Mouse (Mus musculus): Measurements from ENCODE around the gene Nrp1.

The Nrp1 gene

DNA sequence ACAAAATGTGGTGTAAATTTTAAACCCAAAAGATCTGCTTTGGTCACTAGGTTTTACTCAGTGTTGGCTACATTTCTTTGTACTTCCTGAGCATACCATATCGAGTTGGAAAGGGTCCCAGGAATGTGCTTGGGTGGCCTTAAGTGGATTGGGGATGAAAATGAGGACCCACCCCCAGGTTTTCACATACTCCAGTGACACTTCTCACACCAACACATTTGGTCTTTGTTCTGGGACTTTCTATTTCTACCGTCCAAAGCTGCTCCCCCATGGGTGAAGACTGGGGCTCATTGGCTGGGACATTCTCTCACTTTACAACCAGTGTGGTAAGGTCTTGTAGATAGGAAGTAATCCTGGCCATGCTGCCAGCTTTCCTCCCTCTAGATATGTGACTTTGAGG, 111.7 kb downstream of the Nrp1 start:
- DNase-seq: no peak

DNA sequence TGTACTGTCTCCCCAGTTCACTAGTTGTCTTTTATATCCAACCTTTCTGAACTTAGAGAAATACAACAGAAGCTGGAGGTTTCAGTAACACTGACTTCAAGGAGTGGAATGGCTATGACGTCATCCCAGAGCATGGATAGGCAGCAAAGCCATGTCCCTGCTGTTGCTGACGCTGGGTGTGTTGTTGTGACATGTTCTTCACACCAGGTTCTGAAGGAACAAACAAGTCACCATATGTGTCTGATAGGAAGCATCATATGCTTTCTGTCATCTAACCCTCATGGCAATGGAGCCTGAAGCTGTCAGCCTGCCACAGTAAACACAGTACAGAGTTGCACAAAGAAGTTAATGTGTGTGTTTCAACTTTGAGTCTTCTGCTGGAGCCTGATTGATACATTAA, 112.8 kb downstream of the Nrp1 start:
- DNase-seq: no peak

DNA sequence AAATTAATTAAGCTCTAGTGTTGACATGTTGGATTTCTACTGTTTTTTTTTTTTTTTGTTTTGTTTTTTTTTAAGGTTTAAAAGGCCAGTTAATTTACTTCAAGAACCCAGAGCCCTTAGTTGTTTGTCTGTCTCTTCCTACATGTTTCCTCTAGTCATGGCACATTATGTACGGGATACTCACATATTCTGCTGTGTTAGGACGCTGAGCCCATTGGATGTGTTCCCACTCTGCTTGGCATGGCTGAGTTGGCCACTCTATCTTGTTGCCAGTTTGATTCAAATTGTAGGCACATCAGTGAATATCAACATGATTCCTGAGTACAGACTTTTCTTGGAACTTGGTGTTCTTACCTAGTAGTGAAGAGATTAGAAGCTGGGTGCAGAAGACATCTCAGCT, 114.5 kb downstream of the Nrp1 start:
- no peak for DNase-seq

DNA sequence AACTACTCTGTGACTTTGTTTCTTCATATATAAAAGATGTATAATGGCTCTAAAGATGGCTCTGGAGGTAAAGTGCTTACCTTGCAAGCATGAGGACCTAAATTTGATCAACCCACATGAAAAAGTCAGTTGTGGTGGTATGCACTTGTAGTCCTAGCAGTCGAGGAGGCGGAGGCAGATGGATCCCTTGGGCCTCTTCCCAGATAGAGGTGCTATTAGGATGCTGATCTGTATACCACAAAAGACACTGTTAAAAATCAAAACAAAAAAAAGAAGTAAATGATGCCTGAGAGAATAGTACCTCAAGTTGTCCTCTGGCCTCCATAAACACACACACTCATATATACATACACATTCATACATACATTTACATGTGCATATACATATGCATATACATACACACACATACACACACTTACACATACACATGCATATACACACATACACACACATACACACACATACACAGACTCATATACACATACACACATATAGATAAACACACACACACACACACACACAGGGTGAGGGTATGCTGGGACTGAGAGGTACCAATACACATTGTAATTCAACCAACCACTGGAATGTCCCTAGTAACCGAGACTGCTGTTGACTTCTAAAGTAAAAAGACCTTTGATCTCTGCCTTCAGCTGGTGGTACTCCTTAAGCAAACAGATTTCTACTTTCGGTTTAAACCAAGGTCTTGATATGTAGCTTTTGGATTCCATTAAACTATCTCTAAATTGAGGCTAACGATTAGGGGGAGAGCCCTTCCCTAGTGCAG, 115.2 kb downstream of the Nrp1 start:
- no peak for DNase-seq

DNA sequence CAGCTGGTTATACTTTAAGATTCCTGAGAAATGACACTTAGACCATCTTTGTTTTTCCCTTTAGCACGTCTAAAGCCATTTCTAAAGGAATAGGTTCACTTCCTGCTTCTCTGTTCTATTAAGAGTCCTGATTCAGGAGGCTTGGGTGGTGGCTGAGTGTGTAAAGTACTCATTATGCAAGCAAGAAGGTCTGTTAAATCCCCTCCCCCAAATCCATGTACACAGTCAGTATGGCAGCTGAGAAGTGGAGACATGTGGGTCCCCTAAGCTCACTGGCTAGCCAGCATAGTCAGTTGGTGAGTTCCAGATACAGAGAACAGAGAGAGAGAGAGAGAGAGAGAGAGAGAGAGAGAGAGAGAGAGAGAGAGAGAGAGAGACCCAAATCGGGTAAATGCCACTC, 116.2 kb downstream of the Nrp1 start:
- no peak for DNase-seq

DNA sequence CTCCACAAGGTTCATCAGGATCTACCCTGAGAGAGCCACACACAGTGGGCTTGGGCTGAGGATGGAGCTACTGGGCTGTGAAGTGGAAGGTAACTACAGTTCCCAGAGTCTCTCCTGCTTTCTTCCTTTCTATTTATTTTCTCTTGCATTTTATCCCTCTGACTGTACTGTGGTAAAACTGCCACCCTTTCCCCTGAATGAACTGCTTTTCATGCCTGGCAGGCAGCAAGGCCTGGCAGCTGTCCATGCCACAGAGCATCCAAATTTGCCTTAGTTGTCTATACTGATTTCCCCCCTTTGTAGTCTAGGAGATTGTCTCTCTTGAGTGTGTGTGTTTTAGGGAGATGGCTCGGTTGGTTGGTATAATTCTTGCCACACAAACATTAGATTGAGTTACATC, 117.8 kb downstream of the Nrp1 start:
- no peak for DNase-seq

DNA sequence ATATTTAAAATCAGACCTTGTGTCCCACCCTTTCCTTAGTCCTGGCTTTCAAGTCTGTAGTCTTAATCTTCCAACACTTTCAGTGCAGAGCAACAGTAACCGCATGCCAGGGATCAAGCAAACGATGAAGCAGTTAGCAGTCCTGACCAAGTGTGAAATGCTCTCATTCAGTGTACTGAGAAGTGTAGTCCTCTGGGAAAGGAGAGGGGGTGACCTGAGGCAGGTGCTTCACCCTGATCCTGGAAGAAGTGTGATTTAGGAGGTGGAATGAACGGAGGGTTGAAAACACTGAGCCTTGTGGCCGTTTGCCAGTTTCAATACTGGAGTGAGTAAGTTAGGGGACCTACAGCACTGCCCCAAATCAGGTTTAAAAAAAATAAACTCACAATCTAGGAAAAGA, 119.6 kb downstream of the Nrp1 start:
- DNase-seq: no peak

DNA sequence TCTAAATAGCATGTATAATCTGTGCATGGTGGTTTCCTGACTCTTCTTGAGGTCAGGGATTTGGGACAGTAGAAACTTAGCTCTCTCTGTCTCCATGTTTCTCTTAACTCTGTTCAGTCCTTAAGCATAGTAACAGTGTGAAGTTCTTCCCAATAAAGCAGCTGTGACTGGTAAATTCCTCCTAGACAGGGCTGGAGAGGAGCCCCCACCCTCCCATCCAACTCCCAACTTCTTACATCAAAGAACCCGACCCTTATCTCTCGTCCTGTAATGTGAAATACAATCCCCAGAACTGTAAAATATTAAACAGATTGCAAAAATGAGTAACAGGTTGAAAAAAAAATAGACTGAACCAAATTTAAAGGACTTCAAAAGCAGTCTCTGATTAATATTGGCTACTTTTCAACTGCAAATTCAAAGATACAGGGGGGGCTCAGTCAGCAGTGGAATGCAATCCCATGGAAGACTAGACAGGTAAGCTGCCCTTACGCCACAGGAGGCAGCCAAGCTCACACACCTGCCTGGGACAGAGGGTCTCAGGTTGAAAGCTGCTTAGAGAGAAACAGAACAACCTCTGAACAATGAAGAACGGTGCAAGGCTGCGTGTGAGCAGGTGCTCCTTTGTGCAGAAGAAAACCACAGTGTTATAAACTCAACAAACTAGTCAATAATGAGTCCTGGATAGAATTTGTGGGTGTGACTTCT, 121.1 kb downstream of the Nrp1 start:
- no peak for DNase-seq

DNA sequence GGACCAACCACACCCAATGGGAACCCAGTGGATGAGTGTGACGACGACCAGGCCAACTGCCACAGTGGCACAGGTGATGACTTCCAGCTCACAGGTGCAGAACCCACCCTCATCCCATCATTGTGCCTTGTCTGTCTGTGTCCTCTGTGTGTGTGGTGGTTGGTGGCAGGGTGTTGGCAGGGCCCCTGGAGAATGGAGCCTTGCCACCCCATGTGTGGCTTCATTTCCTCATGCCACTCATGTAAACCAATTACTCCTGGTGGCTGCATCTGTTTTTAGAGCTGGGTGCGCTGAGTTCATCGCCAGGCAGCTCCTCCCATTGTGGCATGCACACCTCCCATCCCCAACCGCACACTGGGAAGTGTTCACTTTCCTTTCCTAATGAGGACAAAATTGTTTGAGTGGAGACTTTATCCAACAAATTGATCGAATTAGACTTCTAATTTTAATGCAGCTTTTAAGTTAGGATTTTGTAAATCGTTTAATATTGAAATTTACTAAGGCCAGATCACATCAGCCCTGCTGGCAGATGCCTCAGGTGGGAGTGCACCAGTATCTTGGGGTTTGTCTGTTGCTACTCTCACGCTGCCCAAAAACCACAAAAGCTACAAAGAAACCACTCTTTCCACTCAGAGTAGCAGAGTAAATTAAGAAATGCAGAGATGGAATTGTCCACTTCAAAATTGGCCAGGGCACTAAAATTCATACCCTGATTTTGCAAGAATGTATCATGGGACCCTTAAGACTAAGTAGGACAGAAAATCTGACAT, 122.7 kb downstream of the Nrp1 start:
- no peak for DNase-seq

DNA sequence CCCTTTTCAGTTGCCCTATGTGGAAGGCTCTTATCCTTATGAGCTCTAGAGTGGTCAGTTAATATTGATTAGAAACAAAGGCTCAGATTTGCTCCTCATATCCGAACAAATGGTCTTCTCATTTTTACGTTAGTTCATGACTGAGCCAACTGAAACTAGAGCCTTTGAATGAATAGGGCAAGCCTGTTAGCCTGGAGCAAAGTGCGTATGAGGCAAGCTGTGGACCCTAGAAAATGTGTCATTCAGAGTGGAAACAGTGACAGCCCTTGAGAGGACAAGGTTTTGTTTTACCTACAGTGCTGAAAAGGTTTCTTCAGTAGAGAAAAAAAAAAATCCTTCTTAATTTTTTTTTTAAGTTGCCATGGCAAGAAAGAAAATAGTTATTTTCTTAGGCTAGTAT, 124.9 kb downstream of the Nrp1 start:
- DNase-seq: no peak

DNA sequence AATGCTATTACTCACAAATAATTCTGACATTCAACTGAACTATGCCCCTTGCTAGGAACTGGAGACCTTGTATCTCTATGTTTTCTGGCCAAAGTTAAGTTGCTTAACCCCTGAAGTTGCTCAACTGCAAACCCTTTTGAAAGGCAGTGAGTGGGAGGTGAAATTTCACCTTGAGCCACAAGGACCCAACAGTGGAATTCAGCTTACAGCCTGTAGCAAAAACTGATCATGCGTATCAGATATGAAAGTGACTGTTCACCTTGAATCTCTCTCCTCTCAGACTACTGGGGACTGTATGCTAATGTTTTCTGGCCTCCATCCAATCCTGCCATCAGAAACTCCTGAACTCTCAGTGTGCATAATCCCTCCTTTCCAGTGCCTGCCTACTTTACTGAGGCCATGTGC, 126.3 kb downstream of the Nrp1 start:
- peak in 1 of 2 experiments; percentile 50 for DNase-seq

DNA sequence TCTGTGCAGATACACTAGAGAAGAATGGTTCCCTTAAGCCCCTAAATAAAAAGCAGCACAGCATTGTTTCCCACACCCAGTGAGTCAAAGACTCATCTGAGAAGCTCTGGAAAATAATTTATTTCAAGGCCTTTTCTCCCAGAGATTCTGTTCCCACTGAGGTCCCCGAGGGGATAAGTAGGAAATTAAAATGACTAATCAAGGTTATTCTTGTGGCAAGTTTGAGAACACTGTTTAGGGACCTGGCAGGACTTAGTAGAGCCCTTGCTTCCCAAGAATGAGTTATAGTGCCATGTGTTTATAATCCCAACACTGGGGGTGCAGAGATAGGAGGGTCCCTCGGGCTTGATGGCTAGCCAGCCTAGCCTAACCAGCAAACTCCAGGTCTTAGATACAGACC, 127.6 kb downstream of the Nrp1 start:
- no peak for DNase-seq

DNA sequence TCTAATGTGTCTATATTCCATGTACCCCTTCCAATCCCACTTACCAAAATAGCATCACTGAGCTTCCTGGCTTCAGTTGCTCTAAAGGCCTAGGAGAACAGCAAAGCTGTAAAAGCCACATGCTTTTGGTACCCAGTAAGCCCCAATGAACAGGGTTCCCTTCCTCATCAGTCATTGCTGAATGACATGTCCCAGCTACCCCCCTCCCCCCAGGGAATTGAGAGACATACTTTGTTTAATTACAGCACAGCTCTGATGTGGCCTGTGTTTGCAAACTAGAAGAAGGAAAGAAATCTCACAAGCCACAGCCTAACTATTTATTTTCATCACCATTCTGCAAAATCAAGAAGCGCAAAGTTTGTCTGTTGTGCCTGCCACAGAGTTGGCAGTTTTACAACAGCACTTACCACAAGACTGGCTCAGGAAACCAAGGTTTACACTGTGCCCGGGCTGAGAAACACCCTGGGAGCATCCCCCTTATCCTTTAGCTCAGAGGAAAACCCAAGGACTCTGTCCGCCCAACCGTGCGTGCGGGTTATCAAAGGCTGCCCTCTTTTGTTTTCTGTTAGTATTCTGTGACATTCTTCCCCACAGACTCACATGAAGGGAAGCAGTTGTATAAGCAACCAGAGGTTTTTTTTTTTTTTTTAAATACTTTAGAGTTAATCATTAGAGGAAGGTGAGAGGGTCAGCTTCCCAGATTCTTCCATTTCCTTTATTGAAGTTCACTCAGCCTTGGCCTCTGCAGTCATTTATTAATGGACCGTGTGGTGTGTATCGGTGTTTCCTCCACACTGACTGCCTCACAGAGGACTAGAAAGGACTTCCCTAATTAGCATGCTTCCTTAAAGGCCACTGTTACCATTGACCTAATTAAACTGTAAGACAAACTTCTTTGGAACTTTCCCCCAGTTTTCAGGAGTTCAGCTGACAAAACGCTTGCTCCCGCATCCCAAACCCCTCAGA, 129.8 kb downstream of the Nrp1 start:
- peak; percentile 51 to 60 for DNase-seq

DNA sequence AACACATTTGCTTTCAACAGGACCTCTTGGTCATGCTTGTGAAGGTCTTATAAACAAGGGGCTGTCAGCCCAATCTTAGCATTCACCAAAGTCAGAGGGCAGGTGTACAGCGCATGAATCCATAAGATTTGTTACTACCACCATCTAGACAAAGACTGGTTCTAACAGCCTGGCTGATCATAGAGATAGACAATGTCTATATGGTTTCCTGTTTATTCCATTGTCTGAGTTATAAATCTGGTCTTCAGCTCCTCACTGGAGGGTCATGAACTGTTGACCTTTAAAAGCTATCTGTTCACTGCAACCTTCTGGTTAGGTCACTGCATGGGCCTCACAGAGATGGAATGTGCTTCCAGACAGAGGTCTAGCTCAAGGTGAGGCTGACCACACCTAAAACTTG, 130.9 kb downstream of the Nrp1 start:
- DNase-seq: no peak

DNA sequence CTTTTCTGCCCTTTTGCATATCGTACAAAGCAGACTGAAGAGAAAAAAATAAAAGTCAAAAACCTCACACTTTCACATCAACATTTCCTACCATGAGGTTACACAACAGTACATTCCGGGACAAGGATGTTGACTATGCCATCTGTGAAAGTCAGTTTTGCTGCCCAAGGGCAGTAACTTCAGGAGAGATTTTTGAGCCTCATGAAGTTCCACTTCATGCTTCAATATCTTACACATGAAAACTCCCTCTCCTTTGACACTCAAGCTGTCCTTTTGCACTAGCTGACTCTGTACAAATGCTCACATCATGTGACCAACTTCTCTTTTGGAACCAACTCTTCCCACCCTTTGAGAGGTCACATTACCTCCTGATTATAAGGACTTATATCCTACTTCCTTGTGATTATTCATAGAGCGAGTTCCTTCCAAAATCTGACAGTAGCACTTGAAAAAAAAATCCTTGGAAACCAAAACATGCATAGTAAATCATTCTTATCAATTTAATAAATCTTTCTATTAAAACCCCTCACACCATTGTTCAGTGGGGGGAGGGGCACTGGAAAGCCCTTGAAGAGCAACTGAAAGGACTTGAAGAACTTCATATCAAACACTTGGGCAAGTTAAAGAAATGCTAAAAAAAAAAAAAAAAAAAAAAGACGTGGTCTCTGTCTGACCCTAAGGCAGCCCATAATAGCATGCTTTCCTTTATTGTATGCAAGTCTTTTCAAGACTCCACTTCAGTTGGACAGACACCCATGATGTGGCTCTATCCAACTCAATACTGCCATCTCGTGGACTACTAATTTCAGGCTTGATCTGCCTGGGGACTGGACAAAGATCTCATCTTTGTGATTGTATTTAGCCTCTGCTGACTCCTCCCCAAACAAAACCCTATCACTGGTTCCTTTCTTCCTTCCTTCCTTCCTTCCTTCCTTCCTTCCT, 133.0 kb downstream of the Nrp1 start:
- DNase-seq: peak; percentile 52 to 80

DNA sequence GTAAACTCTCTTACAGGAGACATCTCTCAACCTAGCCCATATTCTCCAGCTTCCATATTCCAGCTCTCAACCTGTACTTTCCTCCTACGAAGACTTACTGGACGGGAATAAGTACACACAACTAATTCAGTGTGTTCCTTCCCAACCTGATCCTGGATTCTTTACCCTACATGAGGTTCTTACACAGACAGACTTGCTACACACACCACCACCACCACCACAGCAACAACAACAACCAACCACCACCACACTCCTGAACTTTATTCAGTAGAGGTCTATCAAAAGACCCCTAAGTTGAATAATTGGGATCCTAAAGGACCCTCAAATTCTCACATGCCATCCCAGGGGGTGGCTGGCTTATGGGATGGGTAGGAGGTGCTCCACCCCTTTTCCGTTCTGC, 135.4 kb downstream of the Nrp1 start:
- no peak for DNase-seq

DNA sequence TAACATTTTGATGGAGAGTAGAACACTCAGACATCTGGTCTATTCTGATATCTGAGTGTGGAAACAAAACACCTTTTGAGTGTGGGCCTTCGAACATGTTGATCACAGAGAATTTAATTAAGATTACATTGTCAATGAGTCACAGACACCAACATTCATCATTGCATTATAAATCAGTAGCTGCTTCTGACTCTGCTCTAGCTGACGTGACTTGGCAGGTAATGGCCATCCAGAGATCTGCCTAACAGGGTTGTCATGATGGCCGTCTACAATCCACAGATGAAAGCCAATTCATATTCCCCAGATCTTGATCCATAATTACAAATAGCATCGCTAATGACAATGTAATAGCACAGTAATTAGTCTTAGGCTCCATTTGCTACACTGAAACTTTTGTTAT, 140.4 kb downstream of the Nrp1 start:
- DNase-seq: no peak

DNA sequence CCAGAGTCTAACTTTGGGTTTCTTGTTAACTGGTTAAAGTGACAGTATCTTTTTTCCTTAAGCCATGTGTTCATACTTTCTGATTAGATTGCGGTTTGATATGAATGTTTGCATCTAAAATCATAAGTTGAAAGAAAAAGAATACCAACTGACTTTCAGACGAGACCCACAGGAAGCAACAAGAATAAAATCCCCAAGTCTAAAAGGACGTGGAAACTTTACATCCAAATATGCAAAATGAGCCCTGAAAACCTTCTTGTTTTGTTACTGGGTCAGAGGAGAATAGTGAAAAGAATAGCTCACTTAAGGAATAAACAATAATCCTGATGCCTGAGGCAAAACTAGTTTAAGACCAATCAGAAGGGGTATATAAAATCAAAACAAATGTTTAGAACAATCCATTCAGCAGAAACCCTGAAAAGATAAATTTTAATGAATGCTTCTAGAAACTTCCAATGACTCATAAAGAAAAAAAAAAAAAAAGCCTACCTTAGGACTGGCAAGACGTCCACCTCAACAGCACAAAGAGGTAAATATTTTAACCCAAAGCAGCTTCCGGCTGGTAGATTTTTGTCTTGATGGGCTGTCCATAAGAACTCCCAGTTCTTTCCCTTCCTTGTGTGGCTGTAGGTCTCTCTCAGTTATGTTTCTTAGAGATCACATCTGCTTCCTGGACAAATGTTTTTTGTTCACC, 145.9 kb downstream of the Nrp1 start:
- no peak for DNase-seq

DNA sequence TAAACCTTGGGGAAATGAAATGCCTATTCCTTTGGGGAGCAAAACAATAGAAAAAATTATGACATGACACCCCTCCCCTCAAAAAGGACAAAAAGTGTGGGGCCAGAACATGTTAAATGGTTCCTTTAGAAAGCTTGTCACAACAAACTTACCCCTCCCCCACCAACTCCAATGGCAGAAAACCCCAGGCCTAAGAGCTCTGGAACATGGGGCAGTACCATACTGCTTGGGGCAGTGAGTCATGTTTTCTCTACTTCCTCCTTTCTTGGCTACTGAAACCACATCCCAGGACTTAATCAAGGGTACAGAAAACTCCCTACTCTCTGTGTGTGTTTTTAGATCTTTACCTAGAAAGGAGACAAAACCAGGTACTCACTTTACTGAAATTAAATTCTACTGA, 147.5 kb downstream of the Nrp1 start:
- no peak for DNase-seq

DNA sequence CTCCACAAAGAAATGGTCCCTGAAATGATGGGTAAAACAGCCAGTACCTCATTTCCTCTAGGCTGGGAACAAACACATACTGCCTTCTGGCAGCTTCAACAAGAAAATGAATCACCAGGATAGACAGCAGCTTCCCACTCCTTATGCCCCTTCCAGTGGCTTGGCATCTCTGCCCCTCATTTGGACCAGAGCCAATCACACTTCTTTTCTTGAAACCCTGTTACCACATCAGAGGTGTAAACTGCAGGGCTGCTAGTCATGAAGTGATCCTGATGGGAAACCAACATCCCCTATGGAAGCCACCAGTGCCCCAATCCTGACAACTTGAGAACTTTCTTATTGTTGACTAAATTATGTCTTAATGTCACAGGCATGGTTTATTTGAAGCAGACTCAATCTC, 150.3 kb downstream of the Nrp1 start:
- DNase-seq: no peak

DNA sequence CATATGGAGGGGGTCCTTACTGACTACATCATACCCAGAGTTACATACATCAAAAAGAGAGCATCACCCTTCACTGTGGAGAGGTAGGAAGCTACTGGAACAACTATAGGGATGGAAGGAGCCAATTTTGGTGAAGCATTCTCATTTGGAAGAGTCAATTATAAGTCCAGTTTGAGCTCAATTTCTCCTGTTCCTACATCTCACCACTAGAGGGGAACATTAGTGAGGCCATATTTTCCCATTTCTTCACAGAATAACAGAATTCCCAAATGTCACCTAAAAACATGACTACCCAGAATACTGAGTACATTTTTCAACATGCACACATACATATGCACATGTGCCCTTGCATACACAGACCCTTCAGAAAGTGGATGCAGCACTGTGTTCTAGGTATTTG, 152.6 kb downstream of the Nrp1 start:
- no peak for DNase-seq

Measured in lung, adult 18-20 months (tissue).